Mouse (Mus musculus) left cerebral cortex, postnatal 14 days (tissue): Measurements from ENCODE around the gene Krt13. TPM values are rescaled to one million over a fixed set of nuclear protein-coding genes. Genes with fewer than 3 reads are reported as not detected.
A peak's percentile ranks its signal among the peaks of the same experiment; 100 is the strongest.

Experiments used
- DNase-seq, 2 experiments: peaks; one replicate each; pipeline ENCODE4 v3.0.0; 2021 to 2022; ENCODE audit warnings: low spot score in 2 of 2, mixed read lengths in 1 of 2
- intact Hi-C: fragments of 180-260 bp; cut with DNase I; formaldehyde crosslinking; loops from one replicate; pipeline ENCODE4 v1.15.1; 2025
- long read RNA-seq, 2 experiments: library from polyadenylated mRNA; stranded (forward); transcript quantifications; one replicate each; pipeline ENCODE4 v2.0.0; 2021
- total RNA-seq, 2 experiments: library from RNA; stranded (reverse); gene quantifications; 2 replicates each; pipeline ENCODE4 v1.2.3; 2021

Krt13 gene
- total RNA-seq: not detected
- long read RNA-seq, experiment 1: 0 reads
- long read RNA-seq, experiment 2: 0 reads

GRCm38 (mm10) chr11:100121466-100121865, at the start of gene Krt13:
Gene Krt13 (minus strand): TSS chr11:100121566.
- DNase-seq: no peak
- intact Hi-C loops: no loop called here

- intact Hi-C loops: loop anchor here (1.0 to 10.0 kb wide), 4 partner anchors 113 to 784 kb away; partner anchors contain the start of genes Krt10, Krtap1-4 and Krtap1-5
- peak; percentile 85 to 86 for DNase-seq
Observed at GRCm38 (mm10) chr11:100168765-100169762, 47.7 kb upstream of the Krt13 start.

GRCm38 (mm10) chr11:100168071-100168470, 46.7 kb upstream of the Krt13 start:
- intact Hi-C loops: loop anchor here (5.0 to 10.0 kb wide), 2 partner anchors 586 to 783 kb away; partner anchors contain the start of genes Krt10, Krtap1-4 and Krtap1-5
- peak in 1 of 2 experiments; percentile 4 for DNase-seq

GRCm38 (mm10) chr11:100164392-100164791, 43.0 kb upstream of the Krt13 start:
- intact Hi-C loops: loop anchor here (10.0 kb wide), 1 partner anchor 780 kb away; the partner anchor contains the start of gene Krt10
- no peak for DNase-seq

- intact Hi-C loops: no loop called here
- no peak for DNase-seq
Observed at GRCm38 (mm10) chr11:100157908-100158477, 36.6 kb upstream of the Krt13 start.

- intact Hi-C loops: no loop called here
- no peak for DNase-seq
Observed at GRCm38 (mm10) chr11:100157331-100157730, 36.0 kb upstream of the Krt13 start.

- DNase-seq: no peak
- intact Hi-C loops: no loop called here
Observed at GRCm38 (mm10) chr11:100155497-100156255, 34.3 kb upstream of the Krt13 start.

- intact Hi-C loops: no loop called here
- DNase-seq: no peak
Observed at GRCm38 (mm10) chr11:100148615-100149330, 27.4 kb upstream of the Krt13 start, which contains the start of gene Krt19. Gene Krt19 (minus strand): TSS chr11:100148665.

- no peak for DNase-seq
- intact Hi-C loops: no loop called here
Observed at GRCm38 (mm10) chr11:100147566-100148353, 26.4 kb upstream of the Krt13 start.

- intact Hi-C loops: no loop called here
- no peak for DNase-seq
Observed at GRCm38 (mm10) chr11:100145858-100146560, 24.6 kb upstream of the Krt13 start.

GRCm38 (mm10) chr11:100145104-100145503, 23.7 kb upstream of the Krt13 start:
- DNase-seq: no peak
- intact Hi-C loops: no loop called here

- intact Hi-C loops: no loop called here
- no peak for DNase-seq
Observed at GRCm38 (mm10) chr11:100140966-100141365, 19.6 kb upstream of the Krt13 start.

- intact Hi-C loops: no loop called here
- DNase-seq: no peak
Observed at GRCm38 (mm10) chr11:100139391-100139790, 18.0 kb upstream of the Krt13 start.

GRCm38 (mm10) chr11:100138809-100139208, 17.4 kb upstream of the Krt13 start:
- intact Hi-C loops: no loop called here
- no peak for DNase-seq

GRCm38 (mm10) chr11:100137693-100138092, 16.3 kb upstream of the Krt13 start:
- DNase-seq: peak in 1 of 2 experiments; percentile 9
- intact Hi-C loops: no loop called here

GRCm38 (mm10) chr11:100136559-100136958, 15.2 kb upstream of the Krt13 start:
- no peak for DNase-seq
- intact Hi-C loops: no loop called here

GRCm38 (mm10) chr11:100135731-100136130, 14.4 kb upstream of the Krt13 start, which contains the start of gene Krt15:
Gene Krt15 (minus strand): TSS chr11:100135928.
- intact Hi-C loops: no loop called here
- no peak for DNase-seq
